Mouse (Mus musculus) kidney, adult 10 weeks (tissue): ENCODE measurements around the gene Pafah1b2. TPM values are rescaled to one million over a fixed set of nuclear protein-coding genes. Genes with fewer than 3 reads are reported as not detected.

Source experiments
- polyA plus RNA-seq: library from polyadenylated mRNA; stranded (reverse); fragments of 350-450 nt; fragmentation: Illumina TruSeq; extraction: RNeasy Lipid Tissue Mini Kit (QIAGEN cat#74804); gene quantifications from one replicate; pipeline ENCODE4 v1.2.3, GENCODE M21; 2014; ENCODE audit warnings: low read depth, low replicate concordance

Pafah1b2 gene
- 75.8 TPM for polyA plus RNA-seq

DNA sequence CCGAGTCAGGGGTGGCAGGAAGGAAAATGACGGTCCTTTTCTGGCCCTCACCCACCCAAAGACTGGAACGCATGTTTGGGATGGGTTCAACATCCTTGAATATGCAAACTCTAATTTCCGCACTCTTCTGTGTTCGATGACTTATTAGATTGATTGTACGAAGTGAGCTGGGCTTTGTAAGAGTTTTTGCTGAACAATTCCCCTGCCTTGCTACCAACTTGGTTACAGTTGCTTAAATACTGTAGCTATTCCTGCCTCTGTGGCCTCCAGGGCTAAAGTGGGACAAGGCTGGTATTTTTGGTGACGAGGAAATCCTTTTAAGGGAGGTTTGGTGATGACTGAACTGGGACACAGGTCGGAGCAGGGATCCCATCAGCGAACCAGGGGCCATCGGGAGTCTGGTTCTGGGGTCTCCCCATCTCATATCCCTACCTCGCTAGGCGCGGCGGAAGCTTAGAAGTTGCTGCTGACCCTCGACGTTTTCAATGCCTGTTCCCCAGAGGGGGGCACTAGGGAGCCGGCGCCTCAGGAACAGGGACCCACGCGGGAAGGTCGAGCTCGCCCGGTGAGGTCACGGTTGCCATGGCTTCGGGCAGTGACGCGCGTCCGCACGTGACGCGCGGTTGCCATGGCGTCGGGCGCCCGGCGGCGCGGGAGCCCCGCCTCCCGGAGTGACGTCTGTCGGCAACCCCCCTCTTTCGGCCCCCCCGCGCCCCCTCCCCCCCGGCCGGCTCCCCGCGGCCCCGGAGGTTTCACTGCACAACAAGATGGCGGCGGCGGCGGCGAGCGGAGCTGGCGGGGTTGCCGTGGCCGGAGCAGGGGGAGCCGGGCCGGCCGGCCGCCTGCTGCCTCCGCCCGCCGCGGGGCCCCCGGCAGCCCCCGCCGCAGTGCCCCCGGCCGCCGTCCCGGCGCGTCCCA lies at the start of gene Pafah1b2, which contains the start of gene Sik3:
TSS of gene Pafah1b2 (minus strand) at position 600 of the 918 bp plus-strand sequence.
TSS of gene Sik3 (plus strand) at position 730 of the 918 bp plus-strand sequence.

DNA sequence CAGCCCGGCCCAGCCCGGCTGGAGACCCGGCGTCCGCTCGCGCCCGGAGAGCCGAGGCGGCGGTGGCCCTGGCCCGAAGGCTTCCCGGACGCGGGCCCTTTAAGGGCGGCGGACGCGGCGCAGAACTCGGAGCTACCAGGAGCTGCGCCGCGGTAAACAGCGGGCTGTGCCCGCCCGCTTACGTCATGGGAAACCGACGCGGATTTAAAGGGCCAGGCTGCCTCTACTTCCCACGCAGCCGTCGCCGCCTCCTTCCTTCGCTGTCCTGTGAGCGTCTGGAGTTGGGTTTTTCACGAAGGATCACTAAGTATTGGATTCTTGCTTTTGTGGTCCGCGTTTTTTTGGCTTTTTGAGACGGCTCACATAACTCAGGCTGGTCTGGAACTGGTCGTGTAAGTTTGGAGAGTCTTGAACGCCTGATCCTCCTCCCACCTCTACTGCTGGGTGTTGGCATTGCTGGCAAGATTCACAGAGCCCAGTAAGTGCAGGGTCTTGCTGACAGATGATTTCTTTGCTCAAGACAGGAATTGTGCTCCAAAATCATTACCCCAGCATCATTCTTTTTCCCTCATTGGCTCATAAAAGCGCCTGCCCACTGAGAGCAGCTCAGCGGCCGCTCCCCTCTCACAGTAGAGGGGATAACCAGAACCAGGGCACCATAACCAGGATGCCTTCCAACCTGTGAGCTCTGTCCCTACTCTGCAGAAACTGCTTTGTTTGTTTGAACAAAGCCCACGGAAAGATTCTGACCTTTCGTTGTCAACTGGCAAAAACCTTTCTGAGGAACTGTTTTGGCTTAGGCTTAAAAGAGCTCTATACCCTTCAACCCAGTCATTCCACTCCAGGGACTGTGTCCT lies 57.2 kb downstream of the Pafah1b2 start, which contains the start of gene Sidt2:
TSS of gene Sidt2 (minus strand) at position 152 of the 857 bp plus-strand sequence.

DNA sequence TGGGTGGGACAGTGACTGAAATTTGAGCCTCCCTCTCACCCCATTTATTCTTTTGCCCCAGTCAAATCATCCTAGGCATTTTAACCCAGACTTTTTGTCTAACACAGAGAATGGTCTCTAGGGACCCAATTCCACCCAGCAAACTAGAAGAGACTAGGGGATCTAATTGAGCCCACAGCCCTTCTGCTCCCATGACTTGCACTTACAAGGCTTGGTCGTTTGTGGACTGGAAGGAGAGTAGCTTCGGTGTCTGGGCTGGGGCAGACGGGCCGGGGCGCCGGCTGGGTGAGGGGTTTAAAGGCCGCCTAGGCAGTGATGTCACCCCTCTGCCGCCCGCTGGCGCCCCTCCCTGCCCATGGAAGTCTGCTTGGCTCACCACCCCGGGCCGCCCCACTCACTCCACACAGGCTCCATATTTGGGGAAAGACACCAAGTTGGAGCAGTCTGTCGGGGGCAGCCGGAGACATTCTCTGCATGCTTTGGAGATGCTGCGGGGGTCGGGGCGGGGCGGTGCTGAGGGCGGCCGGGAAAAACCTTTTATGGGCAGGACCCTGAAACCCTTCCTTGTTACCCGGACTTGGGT lies 76.8 kb downstream of the Pafah1b2 start, which contains the start of gene Tagln:
TSS of gene Tagln (minus strand) at position 431 of the 583 bp plus-strand sequence.

Other genes starting within 250 kb of the Pafah1b2 start
- gene Cep164, start 184.0 kb downstream of the Pafah1b2 start, polyA plus RNA-seq: 1.1 TPM
- 22.4 TPM for gene Bace1, start 174.1 kb downstream of the Pafah1b2 start, polyA plus RNA-seq
- gene Pcsk7, start 106.2 kb downstream of the Pafah1b2 start, polyA plus RNA-seq: 2.3 TPM
- 68.9 TPM for gene Rnf214, start 105.8 kb downstream of the Pafah1b2 start, polyA plus RNA-seq
- 19.5 TPM for gene Tagln, start 76.6 kb downstream of the Pafah1b2 start, polyA plus RNA-seq
- 7.8 TPM for gene Sidt2, start 57.4 kb downstream of the Pafah1b2 start, polyA plus RNA-seq
- 12.2 TPM for gene Sik3, start 130 bp upstream of the Pafah1b2 start, polyA plus RNA-seq
- 0.97 TPM for gene Apoa1, start 215.9 kb upstream of the Pafah1b2 start, polyA plus RNA-seq
- 1.8 TPM for gene Apoc3, start 222.9 kb upstream of the Pafah1b2 start, polyA plus RNA-seq
- 0.40 TPM for gene Apoa4, start 228.0 kb upstream of the Pafah1b2 start, polyA plus RNA-seq